Mouse (Mus musculus) urinary bladder, postnatal 14 days (tissue): ENCODE data around the gene Zscan10.

Experiments used
- DNase-seq: peaks from one replicate; pipeline ENCODE4 v3.0.0; 2021; ENCODE audit warnings: low spot score

The Zscan10 gene

GRCm38 (mm10) chr17:23600641-23601622 lies at the start of gene Zscan10:
Gene Zscan10, plus strand, starts transcription at chr17:23600856.
- no peak for DNase-seq

- no peak for DNase-seq
These were observed 49.8 kb upstream of the Zscan10 start for GRCm38 (mm10) chr17:23550856-23551255.

- DNase-seq, result no peak
These were observed 49.2 kb upstream of the Zscan10 start for GRCm38 (mm10) chr17:23551416-23551815.

GRCm38 (mm10) chr17:23551963-23552362 lies 48.7 kb upstream of the Zscan10 start:
- DNase-seq, result no peak

- DNase-seq, result no peak
These were observed 47.6 kb upstream of the Zscan10 start for GRCm38 (mm10) chr17:23552896-23553633.

GRCm38 (mm10) chr17:23553634-23554120 lies 47.0 kb upstream of the Zscan10 start:
- DNase-seq, result no peak

- no peak for DNase-seq
These were observed 46.3 kb upstream of the Zscan10 start for GRCm38 (mm10) chr17:23554321-23554720.

- DNase-seq, result no peak
These were observed 45.3 kb upstream of the Zscan10 start for GRCm38 (mm10) chr17:23555243-23555916.

- DNase-seq, result peak; percentile 59
These were observed 40.9 kb upstream of the Zscan10 start for GRCm38 (mm10) chr17:23559767-23560166.

- peak; percentile 95 for DNase-seq
These were observed 36.9 kb upstream of the Zscan10 start, which contains the start of gene Zfp213 for GRCm38 (mm10) chr17:23563595-23564367. Gene Zfp213, minus strand, starts transcription at chr17:23564238.

- DNase-seq, result no peak
These were observed 36.3 kb upstream of the Zscan10 start for GRCm38 (mm10) chr17:23564368-23564715.

GRCm38 (mm10) chr17:23566787-23567186 lies 33.9 kb upstream of the Zscan10 start:
- no peak for DNase-seq

- DNase-seq, result no peak
These were observed 32.3 kb upstream of the Zscan10 start for GRCm38 (mm10) chr17:23568370-23568769.

GRCm38 (mm10) chr17:23570017-23570416 lies 30.6 kb upstream of the Zscan10 start:
- DNase-seq, result peak; percentile 42

- DNase-seq, result no peak
These were observed 29.6 kb upstream of the Zscan10 start for GRCm38 (mm10) chr17:23571084-23571483.

- DNase-seq, result no peak
These were observed 28.6 kb upstream of the Zscan10 start for GRCm38 (mm10) chr17:23572059-23572458.

GRCm38 (mm10) chr17:23574130-23574529 lies 26.5 kb upstream of the Zscan10 start:
- no peak for DNase-seq

GRCm38 (mm10) chr17:23575951-23576552 lies 24.6 kb upstream of the Zscan10 start:
- DNase-seq, result no peak

- DNase-seq, result no peak
These were observed 15.9 kb upstream of the Zscan10 start for GRCm38 (mm10) chr17:23584786-23585185.

- DNase-seq, result peak; percentile 53
These were observed 14.8 kb upstream of the Zscan10 start for GRCm38 (mm10) chr17:23585721-23586491.
